Mouse (Mus musculus): Measurements from ENCODE around the gene Cers6.

DNA sequence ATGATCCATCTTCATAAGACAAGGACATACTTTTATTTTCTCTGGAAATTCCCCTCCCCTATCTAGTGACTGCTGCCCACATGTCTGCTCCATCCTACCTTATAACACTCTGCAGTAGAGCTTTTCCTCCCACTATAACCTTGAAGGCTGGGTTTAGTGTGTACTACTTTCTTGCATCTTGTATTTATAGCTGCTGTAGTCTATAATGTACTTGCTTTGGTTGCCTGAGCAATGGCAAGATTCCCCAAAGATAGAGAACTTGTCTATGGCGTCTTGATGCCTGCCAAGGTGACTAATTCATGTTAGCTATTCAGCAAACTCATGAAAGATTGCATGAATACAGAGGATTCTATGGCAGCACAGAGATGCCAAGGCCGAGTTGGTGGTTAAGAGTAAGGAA lies 176.1 kb downstream of the Cers6 start:
- TF ChIP-seq POLR2A (IDR thresholded peaks at IDR 0.05; ENCODE audit: insufficient read depth, low read depth, low read length) (no peak), CTCF (IDR thresholded peaks at IDR 0.05) (no peak), EP300 (IDR thresholded peaks at IDR 0.05; ENCODE audit: insufficient read depth, low read depth, low read length) (no peak)
